Mouse (Mus musculus): ENCODE results near the gene Rab6b. TPM values are rescaled to one million over a fixed set of nuclear protein-coding genes. Genes with fewer than 3 reads are reported as not detected.

Gene Rab6b
- polyA plus RNA-seq, 1 experiment from 2014 or later: 4.5 TPM

- H3K4me2 ChIP-seq (ENCODE audit: low read depth, low read length): no peak overlapping the region
- whole genome bisulfite sequencing: 89% methylated on average over 13 of the region's 13 CpGs
- no peak for ATAC-seq
- H3K27me3 ChIP-seq (replicated peaks; ENCODE audit: control insufficient read depth, insufficient read depth, low read length): peaks cover 30% of the 10 kb centered on the region
- H3K27ac ChIP-seq (ENCODE audit: low read length): no peak overlapping the region
- no peaks in the 10 kb centered on the region for H3K36me3 ChIP-seq (ENCODE audit: control insufficient read depth, insufficient read depth, low read length)
- H3K4me3 ChIP-seq (ENCODE audit: low read length): no peak overlapping the region
- no peaks in the 10 kb centered on the region for H3K9me3 ChIP-seq (ENCODE audit: control insufficient read depth, low read length)
- H3K9ac ChIP-seq (ENCODE audit: low read depth, low read length): no peak overlapping the region
- peaks cover 18% of the 10 kb centered on the region for H3K4me1 ChIP-seq (ENCODE audit: control insufficient read depth, insufficient read depth, low read length)
Observed at GRCm38 (mm10) chr9:103114901-103115300, 3.3 kb downstream of the Rab6b start.

GRCm38 (mm10) chr9:103116941-103117340 is 5.4 kb downstream of the Rab6b start:
- no peaks in the 10 kb centered on the region for H3K9me3 ChIP-seq (ENCODE audit: control insufficient read depth, low read length)
- H3K4me1 ChIP-seq (ENCODE audit: control insufficient read depth, insufficient read depth, low read length): peaks cover 10% of the 10 kb centered on the region
- no peaks in the 10 kb centered on the region for H3K36me3 ChIP-seq (ENCODE audit: control insufficient read depth, insufficient read depth, low read length)
- H3K9ac ChIP-seq (ENCODE audit: low read depth, low read length): no peak overlapping the region
- no peak overlapping the region for H3K27ac ChIP-seq (ENCODE audit: low read length)
- no peak for ATAC-seq
- H3K4me3 ChIP-seq (ENCODE audit: low read length): no peak overlapping the region
- WGBS: 78% methylated on average over 4 of the region's 4 CpGs
- H3K4me2 ChIP-seq (ENCODE audit: low read depth, low read length): no peak overlapping the region
- peaks cover 16% of the 10 kb centered on the region for H3K27me3 ChIP-seq (replicated peaks; ENCODE audit: control insufficient read depth, insufficient read depth, low read length)

- WGBS: 62% methylated on average over 5 of the region's 5 CpGs
Observed at GRCm38 (mm10) chr9:103117495-103117894, 5.9 kb downstream of the Rab6b start.

GRCm38 (mm10) chr9:103117951-103118350 is 6.4 kb downstream of the Rab6b start:
- H3K27ac ChIP-seq (ENCODE audit: low read length): no peak overlapping the region
- peaks cover under 1% of the 10 kb centered on the region; the same call in 1 of the 2 replicates for H3K4me1 ChIP-seq (ENCODE audit: control insufficient read depth, insufficient read depth, low read length)
- WGBS: 85% methylated on average over 8 of the region's 8 CpGs
- H3K9me3 ChIP-seq (ENCODE audit: control insufficient read depth, low read length): no peaks in the 10 kb centered on the region
- ATAC-seq: no peak
- no peak overlapping the region for H3K4me3 ChIP-seq (ENCODE audit: low read length)
- no peaks in the 10 kb centered on the region for H3K36me3 ChIP-seq (ENCODE audit: control insufficient read depth, insufficient read depth, low read length)
- H3K4me2 ChIP-seq (ENCODE audit: low read depth, low read length): no peak overlapping the region
- peaks cover 7% of the 10 kb centered on the region for H3K27me3 ChIP-seq (replicated peaks; ENCODE audit: control insufficient read depth, insufficient read depth, low read length)
- H3K9ac ChIP-seq (ENCODE audit: low read depth, low read length): no peak overlapping the region

More at GRCm38 (mm10) chr9:103117495-103117894, 5.9 kb downstream of the Rab6b start:
- Histone ChIP-seq H3K4me1 (ENCODE audit: control insufficient read depth, insufficient read depth, low read length) (peaks cover 5% of the 10 kb centered on the region; the same call in 1 of the 2 replicates), H3K4me3 (ENCODE audit: low read length) (no peak overlapping the region), H3K9me3 (ENCODE audit: control insufficient read depth, low read length) (no peaks in the 10 kb centered on the region), H3K27me3 (replicated peaks; ENCODE audit: control insufficient read depth, insufficient read depth, low read length) (peaks cover 11% of the 10 kb centered on the region), H3K27ac (ENCODE audit: low read length) (no peak overlapping the region), H3K9ac (ENCODE audit: low read depth, low read length) (no peak overlapping the region), H3K4me2 (ENCODE audit: low read depth, low read length) (no peak overlapping the region), H3K36me3 (ENCODE audit: control insufficient read depth, insufficient read depth, low read length) (no peaks in the 10 kb centered on the region)
- ATAC-seq: no peak

- Histone ChIP-seq H3K27me3 (replicated peaks; ENCODE audit: control insufficient read depth, insufficient read depth, low read length) (no peaks in the 10 kb centered on the region; the same call in none of the 2 replicates), H3K4me3 (ENCODE audit: low read length) (no peak overlapping the region), H3K27ac (ENCODE audit: low read length) (no peak overlapping the region), H3K9ac (ENCODE audit: low read depth, low read length) (no peak overlapping the region), H3K9me3 (ENCODE audit: control insufficient read depth, low read length) (no peaks in the 10 kb centered on the region), H3K36me3 (ENCODE audit: control insufficient read depth, insufficient read depth, low read length) (no peaks in the 10 kb centered on the region), H3K4me2 (ENCODE audit: low read depth, low read length) (no peak overlapping the region), H3K4me1 (ENCODE audit: control insufficient read depth, insufficient read depth, low read length) (no peaks in the 10 kb centered on the region)
- ATAC-seq: no peak
- WGBS: 85% methylated on average over 5 of the region's 5 CpGs
Observed at GRCm38 (mm10) chr9:103118651-103119275, 7.2 kb downstream of the Rab6b start.

GRCm38 (mm10) chr9:103119781-103120180 is 8.2 kb downstream of the Rab6b start:
- no peak overlapping the region for H3K27ac ChIP-seq (ENCODE audit: low read length)
- no peaks in the 10 kb centered on the region for H3K9me3 ChIP-seq (ENCODE audit: control insufficient read depth, low read length)
- no peak overlapping the region for H3K4me3 ChIP-seq (ENCODE audit: low read length)
- no peaks in the 10 kb centered on the region for H3K36me3 ChIP-seq (ENCODE audit: control insufficient read depth, insufficient read depth, low read length)
- no peak overlapping the region for H3K4me2 ChIP-seq (ENCODE audit: low read depth, low read length)
- H3K9ac ChIP-seq (ENCODE audit: low read depth, low read length): no peak overlapping the region
- 80% methylated on average over 9 of the region's 9 CpGs for WGBS
- no peaks in the 10 kb centered on the region for H3K4me1 ChIP-seq (ENCODE audit: control insufficient read depth, insufficient read depth, low read length)
- H3K27me3 ChIP-seq (replicated peaks; ENCODE audit: control insufficient read depth, insufficient read depth, low read length): no peaks in the 10 kb centered on the region; the same call in 1 of the 2 replicates
- no peak for ATAC-seq

GRCm38 (mm10) chr9:103120231-103120630 is 8.6 kb downstream of the Rab6b start:
- no peak overlapping the region for H3K4me3 ChIP-seq (ENCODE audit: low read length)
- no peaks in the 10 kb centered on the region for H3K36me3 ChIP-seq (ENCODE audit: control insufficient read depth, insufficient read depth, low read length)
- H3K27ac ChIP-seq (ENCODE audit: low read length): no peak overlapping the region
- no peak for ATAC-seq
- no peaks in the 10 kb centered on the region for H3K9me3 ChIP-seq (ENCODE audit: control insufficient read depth, low read length)
- H3K4me2 ChIP-seq (ENCODE audit: low read depth, low read length): no peak overlapping the region
- no peaks in the 10 kb centered on the region; the same call in 1 of the 2 replicates for H3K27me3 ChIP-seq (replicated peaks; ENCODE audit: control insufficient read depth, insufficient read depth, low read length)
- no peaks in the 10 kb centered on the region for H3K4me1 ChIP-seq (ENCODE audit: control insufficient read depth, insufficient read depth, low read length)
- 46% methylated on average over 2 of the region's 2 CpGs for WGBS
- H3K9ac ChIP-seq (ENCODE audit: low read depth, low read length): no peak overlapping the region

- WGBS: 80% methylated on average over 7 of the region's 7 CpGs
- Histone ChIP-seq H3K9me3 (ENCODE audit: control insufficient read depth, low read length) (no peaks in the 10 kb centered on the region), H3K4me3 (ENCODE audit: low read length) (no peak overlapping the region), H3K27me3 (replicated peaks; ENCODE audit: control insufficient read depth, insufficient read depth, low read length) (no peaks in the 10 kb centered on the region; the same call in 1 of the 2 replicates), H3K9ac (ENCODE audit: low read depth, low read length) (no peak overlapping the region), H3K36me3 (ENCODE audit: control insufficient read depth, insufficient read depth, low read length) (no peaks in the 10 kb centered on the region), H3K27ac (ENCODE audit: low read length) (no peak overlapping the region), H3K4me1 (ENCODE audit: control insufficient read depth, insufficient read depth, low read length) (no peaks in the 10 kb centered on the region), H3K4me2 (ENCODE audit: low read depth, low read length) (no peak overlapping the region)
- no peak for ATAC-seq
Observed at GRCm38 (mm10) chr9:103121546-103121945, 10.0 kb downstream of the Rab6b start.

- 89% methylated on average over 4 of the region's 4 CpGs for WGBS
Observed at GRCm38 (mm10) chr9:103124746-103125145, 13.2 kb downstream of the Rab6b start.

More at GRCm38 (mm10) chr9:103124746-103125145, 13.2 kb downstream of the Rab6b start:
- no peaks in the 10 kb centered on the region for H3K27me3 ChIP-seq (replicated peaks; ENCODE audit: control insufficient read depth, insufficient read depth, low read length)
- no peaks in the 10 kb centered on the region for H3K36me3 ChIP-seq (ENCODE audit: control insufficient read depth, insufficient read depth, low read length)
- H3K9me3 ChIP-seq (ENCODE audit: control insufficient read depth, low read length): no peaks in the 10 kb centered on the region
- ATAC-seq: no peak
- H3K4me3 ChIP-seq (ENCODE audit: low read length): no peak overlapping the region
- H3K27ac ChIP-seq (ENCODE audit: low read length): no peak overlapping the region
- no peak overlapping the region for H3K4me2 ChIP-seq (ENCODE audit: low read depth, low read length)
- H3K4me1 ChIP-seq (ENCODE audit: control insufficient read depth, insufficient read depth, low read length): no peaks in the 10 kb centered on the region
- no peak overlapping the region for H3K9ac ChIP-seq (ENCODE audit: low read depth, low read length)
